Mouse (Mus musculus): Measurements from ENCODE around the gene Snurf. TPM values are rescaled to one million over a fixed set of nuclear protein-coding genes. Genes with fewer than 3 reads are reported as not detected.
A peak's percentile ranks its signal among the peaks of the same experiment; 100 is the strongest.

The Snurf gene
- 100 to 1,000 TPM; 283 to 284 TPM for total RNA-seq (2021)
- polyA plus RNA-seq (2012; rRNA removed), result not detected in 2 replicates
- long read RNA-seq, result 0 reads

- TF ChIP-seq POLR2A (IDR thresholded peaks at IDR 0.05; ENCODE audit: insufficient read depth, low read depth, low read length) (peak; percentile 84), CTCF (IDR thresholded peaks at IDR 0.05) (no peak)
- intact Hi-C loops (cut with DNase I), result no loop called here
- 49% methylated on average over 30 of the region's 30 CpGs for WGBS
Observed at GRCm38 (mm10) chr7:60004606-60005330, at the start of gene Snurf, which contains the start of gene Gm38393. Gene Snurf, minus strand, starts transcription at chr7:60005049. Gene Gm38393, minus strand, starts transcription at chr7:60005064.

GRCm38 (mm10) chr7:60047481-60048201 is 42.8 kb upstream of the Snurf start:
- WGBS, result 58% methylated on average over 6 of the region's 6 CpGs
- no peak for TF ChIP-seq POLR2A (IDR thresholded peaks at IDR 0.05; ENCODE audit: insufficient read depth, low read depth, low read length)
- TF ChIP-seq CTCF (IDR thresholded peaks at IDR 0.05), result no peak
- no peak for TF ChIP-seq EP300 (IDR thresholded peaks at IDR 0.05; ENCODE audit: insufficient read depth, low read depth, low read length)
- Histone ChIP-seq H3K4me1 (ENCODE audit: control insufficient read depth, insufficient read depth, low read length) (no peaks in the 10 kb centered on the region), H3K79me2 (replicated peaks; ENCODE audit: control insufficient read depth, insufficient read depth, low read length) (no peaks in the 10 kb centered on the region), H3K36me3 (ENCODE audit: control insufficient read depth, insufficient read depth, low read length) (no peaks in the 10 kb centered on the region), H3K27ac (no peak overlapping the region), H3K4me3 (no peak overlapping the region), H3K27me3 (ENCODE audit: control insufficient read depth, insufficient read depth, low read length) (no peaks in the 10 kb centered on the region), H3K9ac (ENCODE audit: low read depth, low read length) (no peak overlapping the region)
- no peak for DNase-seq
- intact Hi-C loops (cut with DNase I), result no loop called here

More at GRCm38 (mm10) chr7:60004606-60005330, at the start of gene Snurf, which contains the start of gene Gm38393:
- H3K4me1 ChIP-seq (ENCODE audit: control insufficient read depth, insufficient read depth, low read length), result no peaks in the 10 kb centered on the region
- H3K4me3 ChIP-seq, result peak within 1 kb of the TSS; percentile 57
- H3K27me3 ChIP-seq (ENCODE audit: control insufficient read depth, insufficient read depth, low read length), result no peaks in the 10 kb centered on the region
- peak within 1 kb of the TSS; percentile 57 for H3K9ac ChIP-seq (ENCODE audit: low read depth, low read length)
- peak within 1 kb of the TSS; percentile 60 for H3K27ac ChIP-seq
- H3K36me3 ChIP-seq (ENCODE audit: control insufficient read depth, insufficient read depth, low read length), result no peaks in the 10 kb centered on the region
- DNase-seq, result peak; percentile 63 to 64
- H3K79me2 ChIP-seq (replicated peaks; ENCODE audit: control insufficient read depth, insufficient read depth, low read length), result no peaks in the 10 kb centered on the region

- no peaks in the 10 kb centered on the region for H3K27me3 ChIP-seq (ENCODE audit: control insufficient read depth, insufficient read depth, low read length)
- intact Hi-C loops (cut with DNase I), result no loop called here
- no peaks in the 10 kb centered on the region for H3K36me3 ChIP-seq (ENCODE audit: control insufficient read depth, insufficient read depth, low read length)
- H3K4me1 ChIP-seq (ENCODE audit: control insufficient read depth, insufficient read depth, low read length), result no peaks in the 10 kb centered on the region
- no peak for DNase-seq
- H3K4me3 ChIP-seq, result no peak overlapping the region
- no peaks in the 10 kb centered on the region for H3K79me2 ChIP-seq (replicated peaks; ENCODE audit: control insufficient read depth, insufficient read depth, low read length)
- H3K9ac ChIP-seq (ENCODE audit: low read depth, low read length), result no peak overlapping the region
- WGBS, result 60% methylated on average over 3 of the region's 3 CpGs
- TF ChIP-seq POLR2A (IDR thresholded peaks at IDR 0.05; ENCODE audit: insufficient read depth, low read depth, low read length) (no peak), EP300 (IDR thresholded peaks at IDR 0.05; ENCODE audit: insufficient read depth, low read depth, low read length) (no peak), CTCF (IDR thresholded peaks at IDR 0.05) (no peak)
- no peak overlapping the region for H3K27ac ChIP-seq
Observed at GRCm38 (mm10) chr7:60013186-60013585, 8.3 kb upstream of the Snurf start.

- intact Hi-C loops (cut with DNase I), result no loop called here
- TF ChIP-seq EP300 (IDR thresholded peaks at IDR 0.05; ENCODE audit: insufficient read depth, low read depth, low read length), result no peak
- 0 out of 2 replicates have a peak, but pooled peaks have one; percentile 8 for TF ChIP-seq CTCF (IDR thresholded peaks at IDR 0.05)
Observed at GRCm38 (mm10) chr7:60007727-60008360, 3.0 kb upstream of the Snurf start.

GRCm38 (mm10) chr7:60006262-60006661 is 1.4 kb upstream of the Snurf start:
- Histone ChIP-seq H3K36me3 (ENCODE audit: control insufficient read depth, insufficient read depth, low read length) (no peaks in the 10 kb centered on the region), H3K27ac (no peak overlapping the region), H3K4me1 (ENCODE audit: control insufficient read depth, insufficient read depth, low read length) (no peaks in the 10 kb centered on the region), H3K9ac (ENCODE audit: low read depth, low read length) (no peak overlapping the region), H3K4me3 (no peak overlapping the region), H3K79me2 (replicated peaks; ENCODE audit: control insufficient read depth, insufficient read depth, low read length) (no peaks in the 10 kb centered on the region), H3K27me3 (ENCODE audit: control insufficient read depth, insufficient read depth, low read length) (no peaks in the 10 kb centered on the region)
- no peak for DNase-seq
- WGBS, result 57% methylated on average over 2 of the region's 2 CpGs
- intact Hi-C loops (cut with DNase I), result no loop called here
- no peak for TF ChIP-seq EP300 (IDR thresholded peaks at IDR 0.05; ENCODE audit: insufficient read depth, low read depth, low read length)
- no peak for TF ChIP-seq CTCF (IDR thresholded peaks at IDR 0.05)
- TF ChIP-seq POLR2A (IDR thresholded peaks at IDR 0.05; ENCODE audit: insufficient read depth, low read depth, low read length), result no peak

More at GRCm38 (mm10) chr7:60007727-60008360, 3.0 kb upstream of the Snurf start:
- no peak overlapping the region for H3K27ac ChIP-seq
- DNase-seq, result no peak
- H3K9ac ChIP-seq (ENCODE audit: low read depth, low read length), result no peak overlapping the region
- 30% methylated on average over 3 of the region's 3 CpGs for WGBS
- no peaks in the 10 kb centered on the region for H3K79me2 ChIP-seq (replicated peaks; ENCODE audit: control insufficient read depth, insufficient read depth, low read length)
- no peaks in the 10 kb centered on the region for H3K27me3 ChIP-seq (ENCODE audit: control insufficient read depth, insufficient read depth, low read length)
- H3K4me1 ChIP-seq (ENCODE audit: control insufficient read depth, insufficient read depth, low read length), result no peaks in the 10 kb centered on the region
- no peaks in the 10 kb centered on the region for H3K36me3 ChIP-seq (ENCODE audit: control insufficient read depth, insufficient read depth, low read length)
- H3K4me3 ChIP-seq, result no peak overlapping the region
